In the genomic region with DNA sequence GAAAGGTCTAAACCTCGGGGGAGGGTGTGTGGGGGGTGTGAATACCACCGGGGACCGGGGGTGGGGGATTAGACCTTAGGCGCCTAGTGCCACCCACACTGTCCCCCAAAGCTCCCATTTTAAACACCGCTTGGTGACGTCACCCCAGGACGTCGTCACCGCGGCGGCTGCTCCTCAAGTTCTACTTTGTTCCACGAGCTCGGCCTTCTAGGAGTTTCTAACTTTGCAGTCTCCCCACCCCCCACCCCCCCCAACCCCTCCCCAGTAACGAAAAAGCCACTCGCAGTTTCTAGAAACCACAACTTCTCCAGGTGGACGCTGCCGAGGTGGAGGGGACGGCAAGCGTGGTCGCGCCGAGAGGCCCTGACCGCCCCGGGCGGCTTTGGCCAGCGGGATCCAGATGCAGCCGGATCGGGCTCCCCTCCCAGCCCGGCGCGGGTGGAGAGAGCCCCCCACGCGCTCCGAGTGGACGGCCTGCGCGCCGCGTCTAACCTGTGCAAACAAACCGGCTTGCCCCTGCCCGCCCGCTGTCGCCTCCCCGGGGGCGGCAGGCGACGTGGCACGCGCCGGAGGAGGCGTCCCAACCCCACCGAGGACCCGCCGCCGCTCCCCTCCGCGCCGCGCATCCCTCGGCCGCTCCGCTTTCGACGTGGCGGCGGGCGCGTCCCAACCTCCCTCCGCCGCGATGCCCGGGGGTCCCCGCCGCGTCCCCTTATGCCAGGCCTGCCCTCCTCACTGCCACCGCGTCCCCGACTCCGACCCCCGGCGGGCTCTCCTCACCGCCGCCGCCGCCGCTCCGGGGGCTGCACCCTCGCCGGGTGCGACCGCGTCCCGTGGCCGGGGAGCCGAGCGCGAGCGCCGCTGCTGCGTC, we compare ENCODE assay signal across 1 mouse cellular context.
TF ChIP-seq lines count a peak whose summit lies in the region.

No protein-coding gene starts in this region.

TF ChIP-seq in CH12.LX, 34 proteins besides CTCF, POLR2A, EP300 and RAD21 (continued from another document):
- TF ChIP-seq CHD1 (IDR thresholded peaks at IDR 0.05; ENCODE audit: low read depth, low read length) = no peak
